Mouse (Mus musculus) C2C12 (cell line): ENCODE measurements at regions not wholly inside any gene's neighbourhood (a gene's known extent, or its start where the extent isn't known, plus 50 kb on each side); places are given as distances from the start of the nearest gene placed in this dataset.
A peak's percentile ranks its signal among the peaks of the same experiment; 100 is the strongest.

ENCODE experiments used
- CEBPB ChIP-seq: IDR thresholded peaks from one replicate; pipeline ENCODE4 v1.6.1; 2011; ENCODE audit warnings: low read depth, mild to moderate bottlenecking, control low read depth, moderate library complexity
- CTCF ChIP-seq: IDR thresholded peaks from one replicate; pipeline ENCODE4 v1.5.1; 2011; ENCODE audit not compliant: control insufficient read depth, insufficient read depth, insufficient read length
- FOSL1 ChIP-seq: IDR thresholded peaks from one replicate; pipeline ENCODE4 v1.8.0; 2011; ENCODE audit warnings: mild to moderate bottlenecking, low read length; ENCODE audit not compliant: poor library complexity, insufficient read depth, severe bottlenecking
- MAX ChIP-seq: IDR thresholded peaks from one replicate; pipeline ENCODE4 v1.6.1; 2011; ENCODE audit warnings: mild to moderate bottlenecking, control low read depth
- MYOG ChIP-seq: IDR thresholded peaks from one replicate; pipeline ENCODE4 v1.6.1; 2011; ENCODE audit not compliant: control insufficient read depth, insufficient read length; ENCODE audit errors: extremely low read depth
- USF1 ChIP-seq: IDR thresholded peaks from one replicate; pipeline ENCODE4 v1.6.1; 2011; ENCODE audit warnings: low read depth, mild to moderate bottlenecking, control low read depth, moderate library complexity

DNA sequence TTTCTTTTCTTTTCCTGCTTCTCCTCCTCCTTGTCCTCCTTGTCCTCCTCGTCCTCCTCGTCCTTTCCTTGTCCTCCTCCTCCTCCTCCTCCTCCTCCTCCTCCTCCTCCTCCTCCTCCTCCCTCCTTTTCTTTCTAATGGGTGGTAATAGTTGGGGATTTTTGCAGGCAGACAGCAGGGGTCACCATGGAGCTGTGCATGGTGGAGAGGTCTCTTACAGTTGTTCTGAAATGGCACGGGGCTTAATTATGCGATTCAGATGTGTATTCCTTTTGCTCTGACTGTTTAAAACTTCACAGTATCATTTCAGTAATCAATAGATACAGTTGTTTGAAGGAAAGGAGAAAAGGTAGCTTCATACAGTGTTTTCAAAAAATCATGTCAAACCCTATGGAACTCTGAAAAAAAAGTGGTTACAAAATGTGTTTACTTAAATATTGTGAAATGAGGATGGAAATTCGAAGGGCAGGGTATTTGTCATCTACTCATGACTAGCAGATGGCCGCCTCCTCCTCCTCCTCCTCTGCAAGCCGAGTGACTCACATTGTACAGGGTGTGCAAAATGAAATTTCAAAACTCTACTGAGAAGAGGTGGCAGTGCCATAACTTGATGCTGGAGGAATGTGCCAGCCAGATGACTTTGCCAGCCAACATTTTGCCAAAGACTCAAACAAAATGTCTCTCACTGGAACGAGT lies 421.0 kb upstream of the 4930578C19Rik start:
- no peak for TF ChIP-seq CTCF
- TF ChIP-seq MAX: no peak
- no peak for TF ChIP-seq FOSL1
- no peak for TF ChIP-seq USF1
- TF ChIP-seq CEBPB: peak; percentile 89
- TF ChIP-seq MYOG: no peak
